Mouse (Mus musculus) cerebral cortex, adult 2 months (tissue): ENCODE results near the gene Tor4a.

Experiments used
- WGBS: fragments of 180-500 bp; shearing (Covaris S2); methylation state at CpG from one replicate; pipeline ENCODE4 v1.1.7; 2018; 5-methylcytosine and 5-hydroxymethylcytosine counted together

Gene Tor4a

GRCm38 (mm10) chr2:25185625-25186574 is 10.8 kb downstream of the Tor4a start:
- WGBS: 5% methylated on average over 64 of the region's 64 CpGs

- 86% methylated on average over 7 of the region's 7 CpGs for WGBS
Observed at GRCm38 (mm10) chr2:25184496-25184895, 12.2 kb downstream of the Tor4a start.

- 64% methylated on average over 2 of the region's 2 CpGs for WGBS
Observed at GRCm38 (mm10) chr2:25183336-25183735, 13.3 kb downstream of the Tor4a start.

- WGBS: 40% methylated on average over 6 of the region's 6 CpGs
Observed at GRCm38 (mm10) chr2:25182664-25183063, 14.0 kb downstream of the Tor4a start.

GRCm38 (mm10) chr2:25181891-25182397 is 14.7 kb downstream of the Tor4a start:
- whole genome bisulfite sequencing: 9% methylated on average over 17 of the region's 17 CpGs

- under 1% methylated on average over 99 of the region's 100 CpGs for WGBS
Observed at GRCm38 (mm10) chr2:25180973-25181890, 15.5 kb downstream of the Tor4a start.

- under 1% methylated on average over 35 of the region's 35 CpGs for WGBS
Observed at GRCm38 (mm10) chr2:25180478-25180903, 16.2 kb downstream of the Tor4a start, which contains the start of gene Nrarp. TSS of gene Nrarp (plus strand) at chr2:25180758.

GRCm38 (mm10) chr2:25179566-25180217 is 17.0 kb downstream of the Tor4a start:
- WGBS: 51% methylated on average over 15 of the region's 15 CpGs

- 54% methylated on average over 10 of the region's 10 CpGs for WGBS
Observed at GRCm38 (mm10) chr2:25178285-25178972, 18.3 kb downstream of the Tor4a start.

GRCm38 (mm10) chr2:25177685-25178084 is 19.0 kb downstream of the Tor4a start:
- 24% methylated on average over 6 of the region's 6 CpGs for WGBS

GRCm38 (mm10) chr2:25177076-25177475 is 19.6 kb downstream of the Tor4a start:
- WGBS: 60% methylated on average over 4 of the region's 4 CpGs

GRCm38 (mm10) chr2:25176573-25176972 is 20.1 kb downstream of the Tor4a start:
- WGBS: 49% methylated on average over 6 of the region's 6 CpGs

GRCm38 (mm10) chr2:25175690-25176078 is 21.0 kb downstream of the Tor4a start:
- WGBS: 86% methylated on average over 4 of the region's 4 CpGs

- 78% methylated on average over 7 of the region's 7 CpGs for WGBS
Observed at GRCm38 (mm10) chr2:25174866-25175689, 21.6 kb downstream of the Tor4a start.

- 96% methylated on average over 4 of the region's 4 CpGs for WGBS
Observed at GRCm38 (mm10) chr2:25173821-25174220, 22.9 kb downstream of the Tor4a start.

GRCm38 (mm10) chr2:25172629-25173028 is 24.1 kb downstream of the Tor4a start:
- 92% methylated on average over 8 of the region's 8 CpGs for WGBS

GRCm38 (mm10) chr2:25171769-25172153 is 24.9 kb downstream of the Tor4a start:
- WGBS: 48% methylated on average over 1 of the region's 1 CpGs

GRCm38 (mm10) chr2:25171101-25171768 is 25.5 kb downstream of the Tor4a start:
- WGBS: 95% methylated on average over 6 of the region's 6 CpGs

GRCm38 (mm10) chr2:25170326-25171100 is 26.2 kb downstream of the Tor4a start:
- 69% methylated on average over 10 of the region's 10 CpGs for WGBS
